Mouse (Mus musculus) urinary bladder, postnatal 10 days (tissue): Measurements from ENCODE around the gene Bcas2.
"Not testable (repeated sequence)": the region's sequence is repeated elsewhere in the genome, so short reads cannot be mapped to it uniquely, and the experiment has no call there.

Experiments
- DNase-seq: peaks from one replicate; pipeline ENCODE4 v3.0.0; 2022; ENCODE audit warnings: low spot score

Gene Bcas2

GRCm38 (mm10) chr3:103159232-103159900 is 12.1 kb upstream of the Bcas2 start:
- DNase-seq, result no peak

- peak; percentile 40 for DNase-seq
Observed at GRCm38 (mm10) chr3:103169771-103170170, 1.7 kb upstream of the Bcas2 start.

- no peak for DNase-seq
Observed at GRCm38 (mm10) chr3:103172615-103173014, 1.2 kb downstream of the Bcas2 start.

- no peak for DNase-seq
Observed at GRCm38 (mm10) chr3:103176740-103177139, 5.3 kb downstream of the Bcas2 start.

GRCm38 (mm10) chr3:103179527-103179926 is 8.1 kb downstream of the Bcas2 start:
- no peak for DNase-seq

GRCm38 (mm10) chr3:103181171-103181570 is 9.7 kb downstream of the Bcas2 start:
- no peak for DNase-seq

GRCm38 (mm10) chr3:103182821-103183220 is 11.4 kb downstream of the Bcas2 start:
- no peak for DNase-seq

- not testable (repeated sequence) for DNase-seq
Observed at GRCm38 (mm10) chr3:103184467-103184866, 13.0 kb downstream of the Bcas2 start.

- DNase-seq, result no peak
Observed at GRCm38 (mm10) chr3:103188451-103188850, 17.0 kb downstream of the Bcas2 start.

GRCm38 (mm10) chr3:103188856-103189255 is 17.4 kb downstream of the Bcas2 start:
- no peak for DNase-seq

- DNase-seq, result no peak
Observed at GRCm38 (mm10) chr3:103192161-103192560, 20.7 kb downstream of the Bcas2 start.

- no peak for DNase-seq
Observed at GRCm38 (mm10) chr3:103193186-103193585, 21.7 kb downstream of the Bcas2 start.

GRCm38 (mm10) chr3:103196320-103196823 is 24.9 kb downstream of the Bcas2 start:
- no peak for DNase-seq

GRCm38 (mm10) chr3:103199386-103199785 is 27.9 kb downstream of the Bcas2 start:
- DNase-seq, result no peak

- not testable (repeated sequence) for DNase-seq
Observed at GRCm38 (mm10) chr3:103201105-103201504, 29.6 kb downstream of the Bcas2 start.

GRCm38 (mm10) chr3:103203554-103203953 is 32.1 kb downstream of the Bcas2 start:
- DNase-seq, result no peak

GRCm38 (mm10) chr3:103204445-103204844 is 33.0 kb downstream of the Bcas2 start:
- DNase-seq, result no peak

GRCm38 (mm10) chr3:103206393-103206792 is 34.9 kb downstream of the Bcas2 start:
- DNase-seq, result no peak

- no peak for DNase-seq
Observed at GRCm38 (mm10) chr3:103207749-103208148, 36.3 kb downstream of the Bcas2 start.

- DNase-seq, result no peak
Observed at GRCm38 (mm10) chr3:103208237-103208636, 36.8 kb downstream of the Bcas2 start.

GRCm38 (mm10) chr3:103211101-103211500 is 39.6 kb downstream of the Bcas2 start:
- no peak for DNase-seq

GRCm38 (mm10) chr3:103212142-103212541 is 40.7 kb downstream of the Bcas2 start:
- DNase-seq, result no peak

GRCm38 (mm10) chr3:103213537-103213936 is 42.1 kb downstream of the Bcas2 start:
- DNase-seq, result no peak
